Mouse (Mus musculus) embryonic facial prominence, embryonic 11.5 days (tissue): Measurements from ENCODE around the gene Tram2. TPM values are rescaled to one million over a fixed set of nuclear protein-coding genes. Genes with fewer than 3 reads are reported as not detected.

Experiments
- ATAC-seq: fragments of 200-750 bp; cut with Nextera tagmentation; replicated peaks from 2 replicates; pipeline ENCODE4 v1.8.0; 2017; ENCODE audit warnings: low read depth; ENCODE audit not compliant: insufficient number of reproducible peaks, low FRiP score, low TSS enrichment
- DNase-seq: peaks from one replicate; pipeline ENCODE4 v3.0.0-alpha.2; 2015; ENCODE audit warnings: low spot score
- H3K27ac ChIP-seq: fragments of 300-500 bp; sonication (generic); replicated peaks from 2 replicates; pipeline ENCODE4 v1.5.1; 2014; ENCODE audit warnings: mild to moderate bottlenecking, low read depth, low read length, control low read depth
- H3K27me3 ChIP-seq: fragments of 300-500 bp; sonication (generic); 2 replicates; pipeline ENCODE4 v1.6.1; 2014; ENCODE audit warnings: mild to moderate bottlenecking, low read length, moderate library complexity, mixed read lengths; ENCODE audit not compliant: control insufficient read depth, insufficient read depth
- H3K36me3 ChIP-seq: fragments of 300-500 bp; sonication (generic); replicated peaks from 2 replicates; pipeline ENCODE4 v1.6.1; 2014; ENCODE audit warnings: low read depth, mild to moderate bottlenecking, low read length, moderate library complexity, mixed read lengths; ENCODE audit not compliant: control insufficient read depth, insufficient read depth
- H3K4me1 ChIP-seq: fragments of 300-500 bp; sonication (generic); 2 replicates; pipeline ENCODE4 v1.6.1; 2014; ENCODE audit warnings: low read length, mixed read lengths; ENCODE audit not compliant: control insufficient read depth, insufficient read depth
- H3K4me2 ChIP-seq: fragments of 300-500 bp; sonication (generic); 2 replicates; pipeline ENCODE4 v1.6.1; 2014; ENCODE audit warnings: low read depth, mild to moderate bottlenecking, control low read depth, low read length, moderate library complexity
- H3K4me3 ChIP-seq: fragments of 300-500 bp; sonication (generic); 2 replicates; pipeline ENCODE4 v1.5.1; 2014; ENCODE audit warnings: low read depth, low read length, control low read depth
- H3K9ac ChIP-seq: fragments of 300-500 bp; sonication (generic); replicated peaks from 2 replicates; pipeline ENCODE4 v1.6.1; 2014; ENCODE audit warnings: mild to moderate bottlenecking, control low read depth, low read length
- H3K9me3 ChIP-seq: fragments of 300-500 bp; sonication (generic); replicated peaks from 2 replicates; pipeline ENCODE4 v1.6.1; 2016; ENCODE audit warnings: mild to moderate bottlenecking, low read length, inconsistent platforms, mixed read lengths; ENCODE audit not compliant: control insufficient read depth
- WGBS: fragments of 180-500 bp; shearing (Covaris S2); extraction: QIAGEN DNeasy Blood & Tissue Kit; methylation state at CpG from one replicate; pipeline ENCODE4 v1.1.7; 2014; 5-methylcytosine and 5-hydroxymethylcytosine counted together
- polyA plus RNA-seq: library from polyadenylated mRNA; unstranded; fragments of >200 nt; fragmentation: Nextera tagmentation; extraction: Ambion mirVana; gene quantifications from 2 replicates; pipeline ENCODE4 v1.2.1, GENCODE M21; 2014

Gene Tram2
- polyA plus RNA-seq, 1 experiment from 2014 or later: 9.0 TPM

DNA sequence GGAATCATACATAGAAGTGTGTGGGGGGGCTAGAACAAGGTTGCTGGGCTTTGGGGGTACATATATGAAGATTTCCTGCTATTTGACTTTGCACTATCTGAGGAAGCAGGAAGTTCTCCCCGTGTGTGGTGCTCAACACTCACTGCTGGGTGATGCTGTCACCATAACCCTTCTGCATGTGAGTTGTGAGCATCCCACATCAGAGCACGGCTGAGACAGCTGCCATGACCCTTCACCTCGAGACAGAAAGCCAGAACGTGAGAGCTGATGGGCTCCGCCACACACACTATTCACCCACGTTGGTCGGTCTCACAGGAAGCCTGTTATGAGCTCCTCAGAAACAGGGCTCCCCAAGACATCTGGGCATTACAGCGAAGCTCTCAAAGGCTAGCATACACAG, 74.4 kb downstream of the Tram2 start:
- 84% methylated on average over 8 of the region's 8 CpGs for WGBS
- H3K9ac ChIP-seq: no peak overlapping the region
- H3K27ac ChIP-seq: no peak overlapping the region
- DNase-seq (no peak), ATAC-seq (no peak)
- H3K4me1 ChIP-seq: no peaks in the 10 kb centered on the region; the same call in 1 of the 2 replicates
- no peaks in the 10 kb centered on the region for H3K9me3 ChIP-seq
- no peak overlapping the region for H3K4me3 ChIP-seq
- H3K4me2 ChIP-seq: no peak overlapping the region
- no peaks in the 10 kb centered on the region; the same call in 1 of the 2 replicates for H3K36me3 ChIP-seq
- H3K27me3 ChIP-seq: no peaks in the 10 kb centered on the region

DNA sequence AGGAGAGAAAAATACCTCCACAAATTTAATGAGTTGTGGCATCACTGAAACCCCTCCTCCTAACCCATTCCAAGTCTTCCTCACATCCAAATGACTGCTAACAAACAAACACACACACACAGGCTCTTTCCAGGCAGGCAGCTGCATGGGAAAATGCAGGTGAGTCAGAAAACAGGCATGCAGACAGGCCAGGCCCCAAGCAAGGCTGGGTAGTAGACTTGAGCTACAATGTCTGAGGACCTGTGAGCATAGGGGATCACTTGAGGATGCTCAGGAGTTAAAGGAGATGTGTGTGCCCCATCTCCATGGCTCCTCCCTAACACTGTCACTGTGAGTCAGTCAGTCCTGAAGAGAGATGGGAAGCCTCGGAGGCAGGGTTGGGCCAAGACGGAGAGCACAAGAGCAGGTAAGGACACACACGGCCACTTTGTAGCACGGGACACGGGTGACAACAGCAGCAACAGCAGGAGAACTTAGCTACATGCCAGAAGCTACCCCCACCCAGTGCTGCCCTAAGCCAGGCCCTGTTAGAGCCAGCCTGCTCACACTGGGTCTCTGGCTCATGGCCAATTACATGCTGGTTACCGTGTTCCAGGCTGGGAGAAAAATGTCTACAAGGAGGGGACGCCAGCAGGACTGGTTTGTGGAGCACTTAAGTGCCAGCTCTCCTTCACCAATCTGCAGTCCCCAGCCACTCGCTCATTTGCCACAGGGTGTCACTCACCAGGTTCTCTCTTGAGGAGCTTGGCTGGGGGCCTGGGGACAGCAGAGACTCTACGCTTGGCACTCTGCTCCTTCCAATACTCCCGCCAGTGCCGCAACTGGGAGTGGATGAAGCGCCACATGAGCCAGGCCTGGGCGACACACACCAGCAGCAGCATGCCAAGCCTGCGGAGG, 76.5 kb downstream of the Tram2 start:
- Histone ChIP-seq H3K9me3 (no peaks in the 10 kb centered on the region), H3K4me3 (no peak overlapping the region), H3K4me1 (no peaks in the 10 kb centered on the region), H3K4me2 (no peak overlapping the region), H3K27me3 (no peaks in the 10 kb centered on the region), H3K27ac (no peak overlapping the region), H3K9ac (no peak overlapping the region), H3K36me3 (no peaks in the 10 kb centered on the region; the same call in 1 of the 2 replicates)
- DNase-seq: no peak
- WGBS: 99% methylated on average over 14 of the region's 14 CpGs
- no peak for ATAC-seq

DNA sequence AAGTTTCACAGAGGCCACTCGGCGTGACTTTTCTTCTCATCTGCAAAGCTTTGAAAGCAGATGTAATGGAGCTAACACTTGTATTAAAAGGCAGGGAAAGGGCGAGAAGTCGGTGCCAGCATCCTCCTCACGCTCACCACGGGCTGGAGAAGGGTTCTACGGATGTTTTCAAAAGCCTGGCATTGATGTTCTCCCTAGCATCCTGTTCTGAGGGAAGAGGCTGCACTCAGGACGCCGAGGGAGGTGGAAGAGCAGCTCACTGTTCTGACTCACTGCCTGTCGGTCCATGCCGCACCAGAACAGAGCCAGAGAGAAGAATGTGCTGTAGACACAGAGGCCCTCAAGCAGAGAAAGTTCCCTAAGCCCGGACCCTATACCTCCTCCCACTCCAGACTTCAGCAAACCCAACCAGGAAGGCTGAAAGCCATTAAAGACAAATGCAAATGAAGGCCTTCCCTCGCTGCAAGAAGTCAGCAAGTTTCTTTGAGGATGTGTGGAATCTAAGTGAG, 81.1 kb downstream of the Tram2 start:
- WGBS: 56% methylated on average over 13 of the region's 13 CpGs
- Histone ChIP-seq H3K36me3 (no peaks in the 10 kb centered on the region), H3K27ac (no peak overlapping the region), H3K9ac (no peak overlapping the region; the same call in 1 of the 2 replicates), H3K4me1 (no peaks in the 10 kb centered on the region), H3K9me3 (no peaks in the 10 kb centered on the region), H3K27me3 (no peaks in the 10 kb centered on the region), H3K4me2 (no peak overlapping the region), H3K4me3 (no peak overlapping the region)
- ATAC-seq (no peak), DNase-seq (no peak)

DNA sequence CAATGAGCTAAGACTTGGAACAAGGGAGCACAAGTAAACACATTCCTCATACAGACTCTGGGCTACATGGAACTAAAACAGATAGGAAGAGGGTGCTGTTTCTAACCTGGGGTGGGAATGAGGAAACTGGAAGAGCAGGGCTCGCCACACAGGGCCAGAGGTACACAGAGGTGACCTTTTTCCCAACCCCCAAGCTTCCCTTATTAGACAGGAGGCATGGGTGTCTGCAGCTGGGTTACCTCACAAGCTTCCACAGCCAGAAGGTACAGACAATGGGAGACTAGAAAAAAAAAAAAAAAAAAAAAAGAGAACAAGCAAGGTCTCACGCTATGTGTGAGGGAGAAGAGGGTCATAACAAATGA, 81.7 kb downstream of the Tram2 start:
- ATAC-seq (0 out of 2 replicates have a peak, but pooled peaks have one; percentile 15), DNase-seq (no peak)
- Histone ChIP-seq H3K4me1 (no peaks in the 10 kb centered on the region), H3K4me2 (no peak overlapping the region), H3K27me3 (no peaks in the 10 kb centered on the region), H3K36me3 (no peaks in the 10 kb centered on the region), H3K9ac (no peak overlapping the region), H3K9me3 (no peaks in the 10 kb centered on the region), H3K4me3 (no peak overlapping the region), H3K27ac (no peak overlapping the region; the same call in 1 of the 2 replicates)
- WGBS: 60% methylated on average over 2 of the region's 2 CpGs

DNA sequence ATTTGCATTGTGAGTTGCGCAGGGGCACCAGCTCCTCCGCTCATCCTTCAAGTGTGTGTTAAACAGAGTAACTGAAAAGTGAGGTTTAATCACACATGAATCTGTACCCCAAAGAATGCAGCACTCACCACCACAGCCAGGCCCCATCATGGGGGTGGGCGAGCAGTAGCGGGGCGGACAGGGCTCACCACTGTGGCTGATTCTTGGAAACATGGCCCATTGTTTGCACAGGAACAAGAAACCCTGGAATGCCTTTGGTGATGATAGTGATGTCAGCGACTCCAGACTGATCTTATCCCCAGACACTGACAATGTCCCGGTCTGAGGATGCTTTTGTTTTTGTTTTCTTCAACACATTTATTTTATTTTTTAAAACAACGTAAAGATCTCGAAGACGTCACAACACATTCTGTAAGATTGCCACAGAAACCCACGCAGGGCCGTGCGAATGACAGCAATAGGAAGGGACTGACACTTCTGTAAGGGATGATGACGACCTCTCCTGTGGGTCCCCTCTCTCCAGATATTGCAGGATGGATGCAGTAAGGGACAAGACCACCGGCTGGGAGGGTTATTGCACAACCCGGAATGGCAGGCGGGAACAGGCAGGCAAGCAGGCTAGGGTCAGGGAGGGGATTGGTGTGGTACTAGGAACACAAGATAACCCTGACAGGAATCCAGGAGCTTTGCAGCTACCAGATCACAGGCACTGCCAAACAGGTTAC, 82.3 kb downstream of the Tram2 start:
- DNase-seq (peak; percentile 25), ATAC-seq (peak; percentile 47; the same call in 1 of the 2 replicates)
- Histone ChIP-seq H3K9me3 (no peaks in the 10 kb centered on the region), H3K36me3 (no peaks in the 10 kb centered on the region), H3K27ac (no peak overlapping the region; the same call in 1 of the 2 replicates), H3K4me3 (no peak overlapping the region), H3K27me3 (no peaks in the 10 kb centered on the region), H3K4me2 (no peak overlapping the region), H3K9ac (no peak overlapping the region; the same call in 1 of the 2 replicates), H3K4me1 (no peaks in the 10 kb centered on the region)
- 53% methylated on average over 17 of the region's 17 CpGs for WGBS

DNA sequence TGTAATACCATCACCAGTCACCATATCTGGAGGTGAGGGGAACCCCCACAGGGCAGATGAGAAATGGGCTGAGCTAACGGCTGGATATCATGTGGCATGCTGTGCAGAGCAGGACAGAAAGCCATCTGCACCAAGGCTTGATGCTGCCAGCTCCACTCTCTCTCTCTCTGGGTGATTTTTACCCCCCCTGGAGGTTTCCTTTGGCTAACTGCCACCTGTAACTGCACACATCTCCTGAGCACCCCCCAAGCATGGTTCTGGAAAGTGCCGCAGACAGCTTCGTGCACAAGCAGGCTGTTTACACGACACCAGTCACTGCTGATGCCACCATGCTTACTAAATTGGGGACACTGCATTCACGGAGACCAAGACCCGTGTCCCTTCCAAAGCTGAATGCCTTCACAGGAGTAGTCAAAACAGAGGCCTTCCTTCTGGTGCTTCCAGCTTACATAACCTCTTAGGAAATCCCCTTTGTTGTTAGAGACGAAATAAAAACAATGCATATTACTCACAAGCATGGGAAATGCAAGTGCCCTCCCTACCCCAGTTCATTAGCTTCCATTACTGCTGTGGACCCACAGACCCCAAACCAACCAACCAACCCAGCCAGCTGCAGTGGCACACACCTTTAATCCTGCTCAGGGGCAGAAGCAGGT, 83.6 kb downstream of the Tram2 start:
- Histone ChIP-seq H3K27ac (no peak overlapping the region), H3K27me3 (no peaks in the 10 kb centered on the region), H3K36me3 (no peaks in the 10 kb centered on the region), H3K4me3 (no peak overlapping the region), H3K4me1 (no peaks in the 10 kb centered on the region), H3K9ac (no peak overlapping the region), H3K4me2 (no peak overlapping the region), H3K9me3 (no peaks in the 10 kb centered on the region)
- 66% methylated on average over 7 of the region's 7 CpGs for WGBS
- DNase-seq (no peak), ATAC-seq (no peak)

DNA sequence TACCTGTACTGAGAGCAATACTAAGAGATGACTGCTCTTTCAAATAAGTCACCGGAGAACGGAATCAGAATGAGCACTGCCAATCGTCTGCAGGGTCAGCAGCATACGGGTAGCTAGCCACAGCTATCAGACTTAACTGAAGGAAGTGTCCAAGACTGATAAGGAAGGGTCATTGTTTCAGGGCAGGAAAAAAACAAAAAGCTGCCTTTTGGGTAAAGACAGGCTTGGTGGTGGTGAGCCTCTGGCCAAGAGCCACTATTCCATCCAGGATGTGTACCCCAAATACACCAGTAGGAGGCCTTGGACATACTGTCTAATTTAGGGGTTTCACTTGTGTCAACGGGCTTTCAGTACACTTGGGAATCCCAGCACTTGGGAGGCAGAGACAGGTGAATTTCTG, 84.7 kb downstream of the Tram2 start:
- no peaks in the 10 kb centered on the region for H3K4me1 ChIP-seq
- ATAC-seq (no peak), DNase-seq (no peak)
- H3K4me3 ChIP-seq: no peak overlapping the region
- H3K4me2 ChIP-seq: no peak overlapping the region
- H3K27me3 ChIP-seq: no peaks in the 10 kb centered on the region
- WGBS: 87% methylated on average over 5 of the region's 5 CpGs
- no peak overlapping the region for H3K9ac ChIP-seq
- H3K27ac ChIP-seq: no peak overlapping the region
- H3K9me3 ChIP-seq: no peaks in the 10 kb centered on the region
- no peaks in the 10 kb centered on the region for H3K36me3 ChIP-seq
